Mouse (Mus musculus) small intestine, adult 2 months (tissue): ENCODE data around the gene Skor1.

Source experiments
- CTCF ChIP-seq: fragments of 200-500 bp; IDR thresholded peaks from 2 replicates; pipeline ENCODE4 v1.5.1; 2012; ENCODE audit warnings: low read depth, mild to moderate bottlenecking, control low read depth, inconsistent platforms, low read length, moderate library complexity, mixed read lengths; ENCODE audit not compliant: insufficient replicate concordance, insufficient read length; ENCODE audit errors: extremely low read depth
- POLR2A ChIP-seq: fragments of 200-500 bp; IDR thresholded peaks from 2 replicates; pipeline ENCODE4 v1.6.1; 2012; ENCODE audit warnings: low read depth, mild to moderate bottlenecking, control low read depth, inconsistent platforms, low read length, moderate library complexity

- TF ChIP-seq CTCF (no peak), POLR2A (no peak)
Measured at GRCm38 (mm10) chr9:63143641-63144501, 4.9 kb downstream of the Skor1 start.
